Mouse (Mus musculus) intestine, postnatal 0 days (tissue): ENCODE data around the gene Galnt11. TPM values are rescaled to one million over a fixed set of nuclear protein-coding genes. Genes with fewer than 3 reads are reported as not detected.
"Not testable (repeated sequence)": the region's sequence is repeated elsewhere in the genome, so short reads cannot be mapped to it uniquely, and the experiment has no call there.

Source experiments
- ATAC-seq: fragments of 200-750 bp; cut with Nextera tagmentation; 2 replicates; pipeline ENCODE4 v1.8.0; 2017; ENCODE audit warnings: mild to moderate bottlenecking, moderate TSS enrichment, moderate library complexity
- H3K27ac ChIP-seq: fragments of 300-500 bp; sonication (generic); 2 replicates; pipeline ENCODE4 v1.5.1; 2014; ENCODE audit warnings: mild to moderate bottlenecking, low read depth, low read length, moderate library complexity
- H3K27me3 ChIP-seq: fragments of 300-500 bp; sonication (generic); replicated peaks from 2 replicates; pipeline ENCODE4 v1.6.1; 2014; ENCODE audit warnings: low read length, mixed read lengths; ENCODE audit not compliant: control insufficient read depth, insufficient read depth
- H3K36me3 ChIP-seq: fragments of 300-500 bp; sonication (generic); 2 replicates; pipeline ENCODE4 v1.6.1; 2014; ENCODE audit warnings: mild to moderate bottlenecking, moderate library complexity; ENCODE audit not compliant: control insufficient read depth, insufficient read depth
- H3K4me1 ChIP-seq: fragments of 300-500 bp; sonication (generic); replicated peaks from 2 replicates; pipeline ENCODE4 v1.6.1; 2014; ENCODE audit warnings: antibody characterized with exemption, low read length, mixed read lengths; ENCODE audit not compliant: control insufficient read depth, insufficient read depth
- H3K4me2 ChIP-seq: fragments of 300-500 bp; sonication (generic); replicated peaks from 2 replicates; pipeline ENCODE4 v1.6.1; 2014; ENCODE audit warnings: low read depth, mild to moderate bottlenecking, moderate library complexity
- H3K4me3 ChIP-seq: fragments of 300-500 bp; sonication (generic); 2 replicates; pipeline ENCODE4 v1.5.1; 2014; ENCODE audit warnings: low read depth, low read length
- H3K9ac ChIP-seq: fragments of 300-500 bp; sonication (generic); 2 replicates; pipeline ENCODE4 v1.6.1; 2014; ENCODE audit warnings: mild to moderate bottlenecking, low read depth, low read length
- H3K9me3 ChIP-seq: fragments of 300-500 bp; sonication (generic); 2 replicates; pipeline ENCODE4 v1.6.1; 2016; ENCODE audit warnings: mixed run types; ENCODE audit not compliant: control insufficient read depth
- CTCF ChIP-seq: sonication (generic); IDR thresholded peaks from 2 replicates; pipeline ENCODE4 v1.5.1; 2016; ENCODE audit warnings: low read depth, mild to moderate bottlenecking, control low read depth, antibody characterized with exemption, moderate library complexity
- WGBS: fragments of 180-500 bp; shearing (Covaris S2); extraction: QIAGEN DNeasy Blood & Tissue Kit; methylation state at CpG from one replicate; pipeline ENCODE4 v1.1.7; 2014; 5-methylcytosine and 5-hydroxymethylcytosine counted together
- polyA plus RNA-seq: library from polyadenylated mRNA; unstranded; fragments of >200 nt; fragmentation: Nextera tagmentation; extraction: Ambion mirVana; gene quantifications from 2 replicates; pipeline ENCODE4 v1.2.1, GENCODE M21; 2015

Gene Galnt11
- polyA plus RNA-seq, 1 experiment from 2014 or later: 19.6 TPM

DNA sequence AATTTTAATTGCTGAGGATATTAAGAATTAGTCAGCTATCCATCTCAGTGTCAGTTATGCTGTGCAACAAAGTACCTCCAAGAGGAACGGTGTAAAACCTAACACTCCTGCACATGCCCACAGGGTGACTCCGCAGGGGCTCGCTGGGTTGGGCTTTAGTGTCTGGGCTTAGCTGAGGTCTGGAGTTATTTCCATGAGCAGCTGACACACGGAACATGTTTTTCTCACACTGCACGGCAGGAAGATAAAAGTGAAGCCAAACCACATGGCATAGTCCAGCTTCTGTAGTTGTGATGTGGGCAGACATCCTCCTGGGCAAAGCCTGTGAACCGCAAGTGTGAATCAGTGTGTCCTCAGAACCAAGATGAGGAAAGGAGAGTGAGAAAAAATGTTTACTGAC, 6.7 kb upstream of the Galnt11 start:
- H3K27ac ChIP-seq: no peak overlapping the region
- H3K9ac ChIP-seq: no peak overlapping the region
- H3K27me3 ChIP-seq: no peaks in the 10 kb centered on the region
- no peak for TF ChIP-seq CTCF
- no peak overlapping the region for H3K4me3 ChIP-seq
- H3K36me3 ChIP-seq: no peaks in the 10 kb centered on the region
- 72% methylated on average over 6 of the region's 6 CpGs for WGBS
- no peaks in the 10 kb centered on the region for H3K9me3 ChIP-seq
- no peaks in the 10 kb centered on the region for H3K4me1 ChIP-seq
- no peak for ATAC-seq
- H3K4me2 ChIP-seq: no peak overlapping the region

GRCm38 (mm10) chr5:25222752-25223702, 1.3 kb downstream of the Galnt11 start, which contains the start of gene E130116L18Rik:
Gene E130116L18Rik (minus strand): TSS chr5:25223153.
- H3K4me3 ChIP-seq: peak within 1 kb of the TSS; percentile 64
- peak; percentile 96 for ATAC-seq
- H3K4me1 ChIP-seq: no peaks in the 10 kb centered on the region
- WGBS: 1% methylated on average over 72 of the region's 72 CpGs
- H3K9me3 ChIP-seq: no peaks in the 10 kb centered on the region
- no peaks in the 10 kb centered on the region for H3K36me3 ChIP-seq
- peak within 1 kb of the TSS; percentile 74 for H3K4me2 ChIP-seq
- H3K27ac ChIP-seq: peak within 1 kb of the TSS; percentile 91
- no peaks in the 10 kb centered on the region for H3K27me3 ChIP-seq
- H3K9ac ChIP-seq: peak within 1 kb of the TSS; percentile 83
- no peak; the same call in 1 of the 2 replicates for TF ChIP-seq CTCF

GRCm38 (mm10) chr5:25224377-25224776, 2.7 kb downstream of the Galnt11 start:
- H3K4me2 ChIP-seq: peak overlapping the region; percentile 74; the same call in 1 of the 2 replicates

DNA sequence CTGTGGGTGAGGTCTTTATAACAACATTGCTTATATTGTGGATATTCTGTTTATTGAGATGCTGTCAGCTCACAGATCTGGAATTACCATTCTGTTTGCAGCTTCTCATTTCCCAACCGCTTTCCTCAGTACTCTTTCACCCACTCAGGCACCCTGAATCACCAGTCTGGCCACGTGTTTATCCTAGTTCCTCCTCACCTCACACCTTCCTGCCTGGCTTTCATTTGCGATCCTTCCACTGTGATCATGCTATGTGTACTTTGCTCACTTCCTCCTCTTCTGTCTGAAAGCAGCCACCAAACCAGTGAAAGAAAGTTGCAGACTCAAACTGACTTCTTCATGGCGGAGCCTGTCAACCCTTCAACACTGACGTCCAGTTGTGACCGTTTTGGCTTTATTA, 21.4 kb downstream of the Galnt11 start:
- Histone ChIP-seq H3K27me3 (no peaks in the 10 kb centered on the region), H3K9ac (no peak overlapping the region), H3K27ac (0 out of 2 replicates have a peak overlapping the region, but pooled peaks have one; percentile 7), H3K9me3 (no peaks in the 10 kb centered on the region), H3K4me3 (no peak overlapping the region), H3K4me1 (no peaks in the 10 kb centered on the region), H3K36me3 (0 out of 2 replicates have a peak, but pooled peaks cover 4% of the 10 kb centered on the region), H3K4me2 (no peak overlapping the region)
- peak; percentile 85 for ATAC-seq
- no peak for TF ChIP-seq CTCF
- 59% methylated on average over 6 of the region's 6 CpGs for WGBS

More at GRCm38 (mm10) chr5:25224377-25224776, 2.7 kb downstream of the Galnt11 start:
- ATAC-seq, H3K9ac ChIP-seq, H3K27me3 ChIP-seq, H3K4me1 ChIP-seq, H3K4me3 ChIP-seq, H3K36me3 ChIP-seq, H3K27ac ChIP-seq, H3K9me3 ChIP-seq: not testable (repeated sequence)
- WGBS: 68% methylated on average over 1 of the region's 1 CpGs

GRCm38 (mm10) chr5:25245806-25246472, 24.2 kb downstream of the Galnt11 start:
- Histone ChIP-seq H3K9ac (no peak overlapping the region), H3K9me3 (no peaks in the 10 kb centered on the region), H3K4me1 (no peaks in the 10 kb centered on the region), H3K4me2 (no peak overlapping the region), H3K27me3 (no peaks in the 10 kb centered on the region), H3K36me3 (0 out of 2 replicates have a peak, but pooled peaks cover 7% of the 10 kb centered on the region), H3K27ac (no peak overlapping the region), H3K4me3 (no peak overlapping the region)
- TF ChIP-seq CTCF: no peak
- 78% methylated on average over 10 of the region's 10 CpGs for WGBS
- ATAC-seq: no peak

GRCm38 (mm10) chr5:25246473-25246865, 24.8 kb downstream of the Galnt11 start:
- no peak for ATAC-seq
- H3K27ac ChIP-seq: no peak overlapping the region
- no peaks in the 10 kb centered on the region for H3K27me3 ChIP-seq
- 61% methylated on average over 1 of the region's 1 CpGs for WGBS
- H3K4me3 ChIP-seq: no peak overlapping the region
- no peak overlapping the region for H3K4me2 ChIP-seq
- H3K36me3 ChIP-seq: peaks cover 12% of the 10 kb centered on the region
- no peak overlapping the region for H3K9ac ChIP-seq
- H3K4me1 ChIP-seq: no peaks in the 10 kb centered on the region
- H3K9me3 ChIP-seq: no peaks in the 10 kb centered on the region
- no peak for TF ChIP-seq CTCF
